Mouse (Mus musculus): ENCODE measurements around the gene Mbnl2. TPM values are rescaled to one million over a fixed set of nuclear protein-coding genes. Genes with fewer than 3 reads are reported as not detected.

Mbnl2 gene
- total and polyA plus RNA-seq, 2 experiments from 2014 or later, result 23.9 to 58.6 TPM

DNA sequence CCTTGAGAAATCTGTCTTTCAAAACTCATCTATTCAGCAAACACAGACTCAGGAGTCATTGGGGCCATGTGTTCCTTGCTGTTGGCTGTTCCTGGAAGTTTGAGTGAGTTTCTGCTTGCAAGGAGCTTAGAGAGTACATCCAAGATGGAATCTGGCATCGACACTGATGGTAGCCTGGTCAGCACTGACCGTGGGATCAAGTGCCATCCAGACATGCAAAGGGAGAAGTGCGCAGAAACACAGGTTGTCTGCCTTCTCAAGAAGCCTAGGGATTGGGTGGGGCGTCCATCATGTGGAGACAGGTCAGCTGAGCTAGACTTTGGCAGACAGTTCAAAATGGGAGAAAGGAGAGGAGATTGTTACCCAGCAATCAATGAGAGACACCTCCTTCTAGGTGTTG is 89.6 kb downstream of the Mbnl2 start:
- Histone ChIP-seq H3K4me3 (ENCODE audit: low read depth, low read length) (no peak overlapping the region), H3K9ac (no peak overlapping the region), H3K27ac (ENCODE audit: low read depth, low read length) (no peak overlapping the region), H3K36me3 (ENCODE audit: insufficient read depth) (no peaks in the 10 kb centered on the region), H3K27me3 (ENCODE audit: insufficient read depth, low read length) (no peaks in the 10 kb centered on the region), H3K9me3 (ENCODE audit: low read length) (no peaks in the 10 kb centered on the region), H3K4me1 (ENCODE audit: insufficient read depth) (no peaks in the 10 kb centered on the region), H3K4me2 (ENCODE audit: low read depth) (no peak overlapping the region)
- WGBS, result 94% methylated on average over 4 of the region's 4 CpGs
- TF ChIP-seq CTCF (IDR thresholded peaks at IDR 0.05; ENCODE audit: low read depth), result no peak
- ATAC-seq (no peak), DNase-seq (no peak)

DNA sequence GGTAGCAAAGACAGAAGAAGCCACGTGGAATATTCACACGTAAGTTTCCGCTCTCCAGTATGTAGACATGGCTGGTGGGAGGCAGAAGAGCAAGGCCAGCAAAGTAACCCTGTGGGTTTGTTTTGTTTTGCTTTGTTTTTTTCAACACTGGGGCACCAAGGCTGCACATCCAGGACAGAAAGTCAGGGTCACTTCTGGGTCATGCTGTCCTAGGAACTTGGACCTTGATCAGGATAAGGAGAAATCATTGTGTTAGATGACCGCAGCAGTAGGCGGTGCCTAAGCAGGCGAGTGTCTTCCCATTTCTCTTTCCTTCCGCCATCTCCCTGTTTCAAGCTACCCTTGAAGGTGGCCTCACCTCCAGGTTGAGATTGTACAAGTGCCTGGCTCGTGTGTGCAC is 91.5 kb downstream of the Mbnl2 start:
- no peak for TF ChIP-seq CTCF (IDR thresholded peaks at IDR 0.05; ENCODE audit: low read depth)
- Histone ChIP-seq H3K27me3 (ENCODE audit: insufficient read depth, low read length) (no peaks in the 10 kb centered on the region), H3K4me2 (ENCODE audit: low read depth) (no peak overlapping the region), H3K36me3 (ENCODE audit: insufficient read depth) (no peaks in the 10 kb centered on the region), H3K4me3 (ENCODE audit: low read depth, low read length) (no peak overlapping the region), H3K9ac (no peak overlapping the region), H3K4me1 (ENCODE audit: insufficient read depth) (no peaks in the 10 kb centered on the region), H3K27ac (ENCODE audit: low read depth, low read length) (no peak overlapping the region), H3K9me3 (ENCODE audit: low read length) (no peaks in the 10 kb centered on the region)
- WGBS, result 92% methylated on average over 8 of the region's 8 CpGs
- ATAC-seq, result no peak
- no peak for DNase-seq

- Histone ChIP-seq H3K36me3 (ENCODE audit: insufficient read depth) (no peaks in the 10 kb centered on the region), H3K9me3 (ENCODE audit: low read length) (no peaks in the 10 kb centered on the region), H3K4me2 (ENCODE audit: low read depth) (no peak overlapping the region), H3K4me3 (ENCODE audit: low read depth, low read length) (no peak overlapping the region), H3K9ac (no peak overlapping the region), H3K27me3 (ENCODE audit: insufficient read depth, low read length) (no peaks in the 10 kb centered on the region), H3K4me1 (ENCODE audit: insufficient read depth) (no peaks in the 10 kb centered on the region), H3K27ac (ENCODE audit: low read depth, low read length) (no peak overlapping the region)
- DNase-seq (no peak), ATAC-seq (no peak)
- TF ChIP-seq CTCF (IDR thresholded peaks at IDR 0.05; ENCODE audit: low read depth), result no peak
- 88% methylated on average over 4 of the region's 4 CpGs for WGBS
These were observed 92.1 kb downstream of the Mbnl2 start for GRCm38 (mm10) chr14:120367589-120367988.

GRCm38 (mm10) chr14:120368456-120368855 is 93.0 kb downstream of the Mbnl2 start:
- Histone ChIP-seq H3K4me1 (ENCODE audit: insufficient read depth) (no peaks in the 10 kb centered on the region), H3K4me3 (ENCODE audit: low read depth, low read length) (no peak overlapping the region), H3K27me3 (ENCODE audit: insufficient read depth, low read length) (no peaks in the 10 kb centered on the region), H3K9ac (no peak overlapping the region), H3K27ac (ENCODE audit: low read depth, low read length) (no peak overlapping the region), H3K9me3 (ENCODE audit: low read length) (no peaks in the 10 kb centered on the region), H3K4me2 (ENCODE audit: low read depth) (no peak overlapping the region), H3K36me3 (ENCODE audit: insufficient read depth) (no peaks in the 10 kb centered on the region)
- no peak for TF ChIP-seq CTCF (IDR thresholded peaks at IDR 0.05; ENCODE audit: low read depth)
- DNase-seq (no peak), ATAC-seq (no peak)
- 77% methylated on average over 5 of the region's 5 CpGs for WGBS

DNA sequence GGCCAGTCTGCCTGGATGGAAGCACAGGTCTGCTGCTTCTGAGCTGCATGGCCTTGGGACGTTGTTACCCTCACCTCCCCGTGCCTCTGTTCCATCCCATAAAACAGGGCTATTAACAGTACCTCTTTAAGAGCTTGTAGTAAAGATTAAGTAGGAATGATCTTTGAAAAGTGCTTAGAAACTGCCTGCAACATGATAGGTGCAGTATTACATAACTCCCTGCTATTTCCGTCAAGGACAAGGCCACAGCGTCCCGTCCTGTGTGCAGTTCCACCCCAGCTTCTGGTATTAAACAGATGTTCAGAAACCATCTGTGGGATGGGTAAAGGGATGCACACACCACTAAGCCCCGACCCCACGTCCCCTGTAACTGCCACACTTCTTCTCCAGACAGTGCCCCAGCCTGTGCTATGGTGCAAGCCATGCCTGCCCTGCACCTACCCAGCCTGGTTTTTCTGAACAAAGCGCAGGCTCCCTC is 93.5 kb downstream of the Mbnl2 start:
- no peak for ATAC-seq
- no peak for DNase-seq
- no peaks in the 10 kb centered on the region for H3K9me3 ChIP-seq (ENCODE audit: low read length)
- WGBS, result 90% methylated on average over 8 of the region's 8 CpGs
- H3K4me3 ChIP-seq (ENCODE audit: low read depth, low read length), result no peak overlapping the region
- no peak overlapping the region for H3K4me2 ChIP-seq (ENCODE audit: low read depth)
- H3K27ac ChIP-seq (ENCODE audit: low read depth, low read length), result no peak overlapping the region
- TF ChIP-seq CTCF (IDR thresholded peaks at IDR 0.05; ENCODE audit: low read depth), result no peak
- H3K36me3 ChIP-seq (ENCODE audit: insufficient read depth), result no peaks in the 10 kb centered on the region
- no peaks in the 10 kb centered on the region for H3K27me3 ChIP-seq (ENCODE audit: insufficient read depth, low read length)
- H3K9ac ChIP-seq, result no peak overlapping the region
- no peaks in the 10 kb centered on the region for H3K4me1 ChIP-seq (ENCODE audit: insufficient read depth)

DNA sequence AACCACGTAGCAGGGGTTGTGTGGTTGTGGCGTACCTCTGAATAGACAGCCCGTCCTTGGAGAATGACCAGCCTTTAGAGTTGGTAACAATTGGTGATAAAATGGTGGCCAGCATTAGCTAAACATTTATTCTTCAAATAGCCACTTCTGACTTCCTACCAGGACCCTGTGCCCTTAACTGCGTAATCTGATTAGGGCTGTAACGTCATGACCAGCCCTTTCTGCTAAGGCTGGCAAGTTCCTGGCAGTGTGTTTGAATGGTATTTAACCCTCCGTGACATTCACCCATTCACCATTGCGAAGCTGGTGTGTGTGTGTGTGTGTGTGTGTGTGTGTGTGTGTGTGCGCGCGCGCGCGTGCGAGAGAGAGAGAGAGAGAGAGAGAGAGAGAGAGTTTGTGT is 94.6 kb downstream of the Mbnl2 start:
- TF ChIP-seq CTCF (IDR thresholded peaks at IDR 0.05; ENCODE audit: low read depth), result no peak
- Histone ChIP-seq H3K27ac (ENCODE audit: low read depth, low read length) (no peak overlapping the region), H3K9me3 (ENCODE audit: low read length) (no peaks in the 10 kb centered on the region), H3K4me2 (ENCODE audit: low read depth) (no peak overlapping the region), H3K27me3 (ENCODE audit: insufficient read depth, low read length) (no peaks in the 10 kb centered on the region), H3K9ac (no peak overlapping the region), H3K36me3 (ENCODE audit: insufficient read depth) (no peaks in the 10 kb centered on the region), H3K4me1 (ENCODE audit: insufficient read depth) (no peaks in the 10 kb centered on the region), H3K4me3 (ENCODE audit: low read depth, low read length) (no peak overlapping the region)
- ATAC-seq (no peak), DNase-seq (no peak)
- 86% methylated on average over 14 of the region's 14 CpGs for WGBS

DNA sequence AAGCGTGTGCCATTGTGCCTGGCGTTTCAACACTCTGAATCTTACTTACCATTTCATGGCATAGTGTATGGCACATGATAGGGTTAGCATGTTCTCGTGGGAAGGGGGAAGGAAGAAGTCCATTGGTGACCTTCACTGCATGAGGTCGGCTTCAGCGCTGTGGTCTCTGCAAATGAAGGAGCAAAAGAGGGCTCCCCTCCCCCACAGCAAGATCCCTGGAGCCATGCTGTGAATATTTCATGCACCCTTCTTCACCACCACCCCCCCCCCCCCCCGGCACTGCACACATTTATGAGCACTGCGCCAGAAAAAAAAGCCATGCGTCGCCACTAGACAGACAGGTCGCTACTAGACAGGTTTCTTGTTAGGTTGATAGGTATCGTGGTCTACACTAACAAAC is 95.2 kb downstream of the Mbnl2 start:
- no peaks in the 10 kb centered on the region for H3K36me3 ChIP-seq (ENCODE audit: insufficient read depth)
- no peak for ATAC-seq

GRCm38 (mm10) chr14:120371174-120371573 is 95.7 kb downstream of the Mbnl2 start:
- no peak for TF ChIP-seq CTCF (IDR thresholded peaks at IDR 0.05; ENCODE audit: low read depth)
- Histone ChIP-seq H3K9ac (no peak overlapping the region), H3K4me1 (ENCODE audit: insufficient read depth) (no peaks in the 10 kb centered on the region), H3K27ac (ENCODE audit: low read depth, low read length) (no peak overlapping the region), H3K9me3 (ENCODE audit: low read length) (no peaks in the 10 kb centered on the region), H3K36me3 (ENCODE audit: insufficient read depth) (no peaks in the 10 kb centered on the region), H3K4me2 (ENCODE audit: low read depth) (no peak overlapping the region), H3K27me3 (ENCODE audit: insufficient read depth, low read length) (no peaks in the 10 kb centered on the region), H3K4me3 (ENCODE audit: low read depth, low read length) (no peak overlapping the region)
- 57% methylated on average over 5 of the region's 5 CpGs for WGBS
- DNase-seq (no peak), ATAC-seq (no peak)

More for the DNA sequence above, 95.2 kb downstream of the Mbnl2 start:
- no peaks in the 10 kb centered on the region for H3K9me3 ChIP-seq (ENCODE audit: low read length)
- no peak overlapping the region for H3K4me3 ChIP-seq (ENCODE audit: low read depth, low read length)
- no peak for DNase-seq
- 84% methylated on average over 11 of the region's 11 CpGs for WGBS
- no peak for TF ChIP-seq CTCF (IDR thresholded peaks at IDR 0.05; ENCODE audit: low read depth)
- no peak overlapping the region for H3K27ac ChIP-seq (ENCODE audit: low read depth, low read length)
- no peak overlapping the region for H3K9ac ChIP-seq
- no peaks in the 10 kb centered on the region for H3K27me3 ChIP-seq (ENCODE audit: insufficient read depth, low read length)
- no peak overlapping the region for H3K4me2 ChIP-seq (ENCODE audit: low read depth)
- H3K4me1 ChIP-seq (ENCODE audit: insufficient read depth), result no peaks in the 10 kb centered on the region
